Comparison of ENCODE assay signal across 9 mouse cellular contexts in genomic region chr3:90613461-90614147, GRCm38 (mm10). TPM values are rescaled to one million over a fixed set of nuclear protein-coding genes. Genes with fewer than 3 reads are reported as not detected.
A peak's percentile ranks its signal among the peaks of the same experiment; 100 is the strongest.
DNase-seq lines count a peak whose midpoint lies in the region; ATAC-seq lines count a peak whose summit lies in the region.
"Had no signal": no experiment of that assay in that cellular context is flagged by ENCODE, and none has a peak within 500 bp of the region (broad histone marks: within the 10 kb centered on the region; RNA-seq: fewer than 3 reads in every experiment).

No protein-coding gene starts in this region.

- no peak overlapping the region for H3K27ac ChIP-seq in neural tube, embryonic 11.5 days (ENCODE audit: low read depth, low read length)
- 0 out of 2 replicates have a peak overlapping the region, but pooled peaks have one; percentile 68 for H3K27ac ChIP-seq in forebrain, embryonic 10.5 days
- H3K27ac ChIP-seq in limb, embryonic 12.5 days, result no peak overlapping the region
- H3K27ac ChIP-seq in stomach, embryonic 15.5 days, result peak overlapping the region; percentile 85

- no peaks in the 10 kb centered on the region for H3K4me1 ChIP-seq in neural tube, embryonic 11.5 days (ENCODE audit: control insufficient read depth, insufficient read depth, low read length)
- peaks cover 14% of the 10 kb centered on the region for H3K4me1 ChIP-seq in forebrain, embryonic 10.5 days
- H3K4me1 ChIP-seq in limb, embryonic 12.5 days (replicated peaks), result peaks cover 17% of the 10 kb centered on the region
- peaks cover 21% of the 10 kb centered on the region for H3K4me1 ChIP-seq in stomach, embryonic 15.5 days

- WGBS in neural tube, embryonic 11.5 days, result 71% methylated on average over 7 of the region's 7 CpGs
- WGBS in forebrain, embryonic 10.5 days, result 63% methylated on average over 7 of the region's 7 CpGs
- 60% methylated on average over 7 of the region's 7 CpGs for WGBS in limb, embryonic 12.5 days
- 65% methylated on average over 7 of the region's 7 CpGs for WGBS in stomach, embryonic 15.5 days

- H3K4me3 ChIP-seq in neural tube, embryonic 11.5 days (ENCODE audit: low read depth, low read length), result no peak overlapping the region
- H3K4me3 ChIP-seq in forebrain, embryonic 10.5 days, result peak overlapping the region; percentile 55
- H3K4me3 ChIP-seq in limb, embryonic 12.5 days (replicated peaks), result peak overlapping the region; percentile 42
- H3K4me3 ChIP-seq in stomach, embryonic 15.5 days (replicated peaks), result peak overlapping the region; percentile 51

- no peaks in the 10 kb centered on the region for H3K36me3 ChIP-seq in neural tube, embryonic 11.5 days (ENCODE audit: control insufficient read depth, insufficient read depth, low read length)
- H3K36me3 ChIP-seq in forebrain, embryonic 10.5 days (replicated peaks), result no peaks in the 10 kb centered on the region
- no peaks in the 10 kb centered on the region for H3K36me3 ChIP-seq in limb, embryonic 12.5 days
- H3K36me3 ChIP-seq in stomach, embryonic 15.5 days, result no peaks in the 10 kb centered on the region

- H3K4me2 ChIP-seq in neural tube, embryonic 11.5 days (ENCODE audit: low read depth), result peak overlapping the region; percentile 61
- peak overlapping the region; percentile 78 for H3K4me2 ChIP-seq in limb, embryonic 12.5 days
- H3K4me2 ChIP-seq in stomach, embryonic 15.5 days, result peak overlapping the region; percentile 71

- no peaks in the 10 kb centered on the region for H3K27me3 ChIP-seq in neural tube, embryonic 11.5 days (ENCODE audit: control insufficient read depth, insufficient read depth, low read length)
- H3K27me3 ChIP-seq in forebrain, embryonic 10.5 days (ENCODE audit: poor library complexity, severe bottlenecking), result peaks cover 17% of the 10 kb centered on the region
- no peaks in the 10 kb centered on the region for H3K27me3 ChIP-seq in limb, embryonic 12.5 days
- no peaks in the 10 kb centered on the region for H3K27me3 ChIP-seq in stomach, embryonic 15.5 days (replicated peaks)

- H3K9me3 ChIP-seq in neural tube, embryonic 11.5 days (ENCODE audit: control insufficient read depth, low read length), result no peaks in the 10 kb centered on the region
- no peaks in the 10 kb centered on the region for H3K9me3 ChIP-seq in forebrain, embryonic 10.5 days
- 0 out of 2 replicates have a peak, but pooled peaks cover 2% of the 10 kb centered on the region for H3K9me3 ChIP-seq in limb, embryonic 12.5 days
- H3K9me3 ChIP-seq in stomach, embryonic 15.5 days, result no peaks in the 10 kb centered on the region

- no peak overlapping the region; the same call in 1 of the 2 replicates for H3K9ac ChIP-seq in neural tube, embryonic 11.5 days (ENCODE audit: low read length)
- H3K9ac ChIP-seq in limb, embryonic 12.5 days (replicated peaks), result no peak overlapping the region
- peak overlapping the region; percentile 19; the same call in 1 of the 2 replicates for H3K9ac ChIP-seq in stomach, embryonic 15.5 days

- no peak for DNase-seq in neural tube, embryonic 11.5 days (ENCODE audit: low spot score)
- no peak for DNase-seq in neural tube, embryonic 10.5 days (ENCODE audit: extremely low spot score, low spot score)
- no peak for DNase-seq in forebrain, embryonic 10.5 days (ENCODE audit: extremely low spot score, low spot score)
- no peak for DNase-seq in thymus, adult 18-20 months
- no peak for DNase-seq in ovary, adult 18-20 months (ENCODE audit: low spot score)

- ATAC-seq in neural tube, embryonic 11.5 days (ENCODE audit: insufficient read depth, low FRiP score, low TSS enrichment), result no peak
- no peak; the same call in 1 of the 2 replicates for ATAC-seq in limb, embryonic 12.5 days (ENCODE audit: insufficient number of reproducible peaks, insufficient read depth, low FRiP score, low TSS enrichment, low read depth)
- ATAC-seq in stomach, embryonic 15.5 days (ENCODE audit: insufficient read depth, low FRiP score, low read depth), result no peak
- ATAC-seq in megakaryocyte progenitor cell, adult 5-6 weeks (replicated peaks; ENCODE audit: poor library complexity), result no peak

RNA-seq across cellular contexts. Expression of gene S100a6, which starts 0.9 kb away (rescaled TPM):
- polyA plus RNA-seq in neural tube, embryonic 11.5 days (2014; fragmentation: Nextera tagmentation; extraction: Ambion mirVana), result 7.3 and 8.2 TPM in 2 replicates
- polyA plus RNA-seq in forebrain, embryonic 10.5 days (2016; fragmentation: Nextera tagmentation; extraction: Ambion mirVana), result 22.4 and 23.2 TPM in 2 replicates
- 25.4 and 30.1 TPM in 2 replicates for polyA plus RNA-seq in limb, embryonic 12.5 days (2016; fragmentation: Nextera tagmentation; extraction: Ambion mirVana)
- 503 and 642 TPM in 2 replicates for polyA plus RNA-seq in stomach, embryonic 15.5 days (2015; fragmentation: Nextera tagmentation; extraction: Ambion mirVana)
- 31.2 and 57.3 TPM in 2 replicates for total RNA-seq in megakaryocyte progenitor cell, adult 5-6 weeks (2015)
- 10.7 and 21.3 TPM in 2 replicates for total RNA-seq in megakaryocyte progenitor cell, adult 5-6 weeks (2017)

RNA-seq across cellular contexts. Expression of gene S100a5, which starts 5.3 kb away (rescaled TPM):
- polyA plus RNA-seq in neural tube, embryonic 11.5 days (2014; fragmentation: Nextera tagmentation; extraction: Ambion mirVana), result not detected in 2 replicates
- not detected in 2 replicates for polyA plus RNA-seq in forebrain, embryonic 10.5 days (2016; fragmentation: Nextera tagmentation; extraction: Ambion mirVana)
- not detected in 2 replicates for polyA plus RNA-seq in limb, embryonic 12.5 days (2016; fragmentation: Nextera tagmentation; extraction: Ambion mirVana)
- polyA plus RNA-seq in stomach, embryonic 15.5 days (2015; fragmentation: Nextera tagmentation; extraction: Ambion mirVana), result 4.5 and 6.5 TPM in 2 replicates
- total RNA-seq in megakaryocyte progenitor cell, adult 5-6 weeks (2015), result not detected in 2 replicates
- not detected in 2 replicates for total RNA-seq in megakaryocyte progenitor cell, adult 5-6 weeks (2017)
- total RNA-seq: left cerebral cortex, postnatal 25 days had no signal

RNA-seq across cellular contexts. Expression of gene S100a4, which starts 10.0 kb away (rescaled TPM):
- 0.55 TPM in 1 of 2 replicates, not detected in the other for polyA plus RNA-seq in neural tube, embryonic 11.5 days (2014; fragmentation: Nextera tagmentation; extraction: Ambion mirVana)
- polyA plus RNA-seq in forebrain, embryonic 10.5 days (2016; fragmentation: Nextera tagmentation; extraction: Ambion mirVana), result 0.47 TPM in 1 of 2 replicates, not detected in the other
- polyA plus RNA-seq in limb, embryonic 12.5 days (2016; fragmentation: Nextera tagmentation; extraction: Ambion mirVana), result 3.5 and 4.7 TPM in 2 replicates
- polyA plus RNA-seq in stomach, embryonic 15.5 days (2015; fragmentation: Nextera tagmentation; extraction: Ambion mirVana), result 13.0 and 13.6 TPM in 2 replicates
- total RNA-seq in megakaryocyte progenitor cell, adult 5-6 weeks (2015), result 31.5 and 39.6 TPM in 2 replicates
- 19.4 and 53.6 TPM in 2 replicates for total RNA-seq in megakaryocyte progenitor cell, adult 5-6 weeks (2017)

RNA-seq across cellular contexts. Expression of gene Gm42674, which starts 11.9 kb away (rescaled TPM):
- not detected in 2 replicates for polyA plus RNA-seq in neural tube, embryonic 11.5 days (2014; fragmentation: Nextera tagmentation; extraction: Ambion mirVana)
- polyA plus RNA-seq in forebrain, embryonic 10.5 days (2016; fragmentation: Nextera tagmentation; extraction: Ambion mirVana), result not detected in 2 replicates
- polyA plus RNA-seq in limb, embryonic 12.5 days (2016; fragmentation: Nextera tagmentation; extraction: Ambion mirVana), result not detected in 2 replicates
- not detected in 2 replicates for polyA plus RNA-seq in stomach, embryonic 15.5 days (2015; fragmentation: Nextera tagmentation; extraction: Ambion mirVana)
- not detected in 2 replicates for total RNA-seq in megakaryocyte progenitor cell, adult 5-6 weeks (2015)
- not detected in 2 replicates for total RNA-seq in megakaryocyte progenitor cell, adult 5-6 weeks (2017)
- total RNA-seq: left cerebral cortex, postnatal 25 days had no signal

RNA-seq across cellular contexts. Expression of gene S100a2, which starts 23.6 kb away (rescaled TPM):
- polyA plus RNA-seq in neural tube, embryonic 11.5 days (2014; fragmentation: Nextera tagmentation; extraction: Ambion mirVana), result not detected in 2 replicates
- not detected in 2 replicates for polyA plus RNA-seq in forebrain, embryonic 10.5 days (2016; fragmentation: Nextera tagmentation; extraction: Ambion mirVana)
- polyA plus RNA-seq in limb, embryonic 12.5 days (2016; fragmentation: Nextera tagmentation; extraction: Ambion mirVana), result not detected in 2 replicates
- polyA plus RNA-seq in stomach, embryonic 15.5 days (2015; fragmentation: Nextera tagmentation; extraction: Ambion mirVana), result not detected in 2 replicates
- not detected in 2 replicates for total RNA-seq in megakaryocyte progenitor cell, adult 5-6 weeks (2015)
- total RNA-seq in megakaryocyte progenitor cell, adult 5-6 weeks (2017), result not detected in 2 replicates
- total RNA-seq: left cerebral cortex, postnatal 25 days had no signal

Comparison
In these comparisons a context has a peak if more than half of its experiments do, and no peak if none do; other contexts are left out.
1. H3K27ac ChIP-seq: peak in forebrain, embryonic 10.5 days (single experiment) and stomach, embryonic 15.5 days (single experiment); none in neural tube, embryonic 11.5 days (single experiment) and limb, embryonic 12.5 days (single experiment).
2. RNA of gene S100a6, which starts 0.9 kb away (polyA plus RNA-seq): 503 to 642 TPM in stomach, embryonic 15.5 days; 25.4 to 30.1 TPM in limb, embryonic 12.5 days, 22.4 to 23.2 TPM in forebrain, embryonic 10.5 days and 7.3 to 8.2 TPM in neural tube, embryonic 11.5 days; every median in the first group is over 10 times any median in the second.
3. Peak in every context shown above with its lines, with median percentiles within 50 percentile points of each other: H3K4me2 ChIP-seq.